Mouse (Mus musculus): Measurements from ENCODE around the gene Dnah10.
"Not testable (repeated sequence)": the region's sequence is repeated elsewhere in the genome, so short reads cannot be mapped to it uniquely, and the experiment has no call there.

Gene Dnah10

DNA sequence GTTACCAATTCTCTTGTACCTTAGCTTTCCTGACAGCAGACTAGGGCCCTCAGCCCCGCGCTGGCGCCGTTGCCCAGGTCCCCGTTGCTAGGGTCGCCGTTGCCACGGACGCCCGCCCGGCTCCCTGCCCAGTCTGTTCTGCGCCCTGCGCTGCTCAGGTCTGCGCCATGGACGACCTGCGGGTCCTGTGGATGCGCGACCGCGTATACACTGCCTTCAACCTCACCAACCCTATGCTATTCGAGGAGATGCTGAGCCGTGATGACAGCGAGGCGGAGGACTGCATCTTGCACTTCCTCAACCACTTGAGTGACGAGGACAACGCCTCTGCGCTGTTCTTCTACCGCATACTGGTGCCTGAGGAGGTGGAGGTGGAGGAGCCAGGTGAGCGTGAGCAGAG, at the start of gene Dnah10:
Dnah10 (plus strand) TSS at position 89 of the 400 bp plus-strand sequence.
- no peak for DNase-seq

DNA sequence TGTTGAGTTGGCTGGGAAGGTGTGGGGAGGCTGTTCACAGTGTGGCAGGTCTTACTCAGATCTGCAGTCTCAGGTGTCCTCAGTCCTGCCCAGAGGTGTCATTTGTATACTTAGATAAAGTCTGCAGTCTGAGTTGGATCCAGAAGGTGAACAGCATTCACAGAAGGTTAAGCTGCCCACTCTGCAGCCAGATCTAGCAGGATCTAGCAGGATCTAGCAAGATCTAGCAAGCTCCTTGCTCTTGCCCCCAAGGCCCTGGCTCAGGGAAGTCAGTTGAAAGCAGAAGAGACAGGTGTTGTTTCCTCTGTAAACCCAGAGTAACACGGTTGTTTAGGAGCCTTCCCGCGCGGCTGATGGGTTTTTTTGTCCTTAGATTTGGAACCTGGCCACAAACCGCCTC, 11.1 kb upstream of the Dnah10 start:
- DNase-seq = no peak

DNA sequence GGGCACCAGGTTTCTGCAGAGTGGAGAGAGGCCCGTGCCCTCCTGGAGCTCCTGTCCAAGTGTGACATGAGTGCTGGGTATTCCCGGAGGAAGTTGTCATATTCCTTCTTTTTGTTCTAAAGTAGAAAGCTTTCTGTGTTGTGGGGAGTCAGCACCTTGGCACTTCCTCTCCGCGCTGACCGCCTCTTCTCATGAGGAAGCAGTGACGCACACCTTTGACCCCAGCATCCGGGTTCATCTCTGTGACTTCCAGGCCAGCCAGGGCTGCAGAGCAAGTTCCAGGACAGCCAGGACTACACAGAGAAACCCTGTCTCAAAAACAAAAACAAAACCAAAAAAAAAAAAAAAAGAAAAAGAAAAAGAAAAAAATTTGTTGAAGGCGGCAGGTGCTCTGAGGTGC, 9.8 kb upstream of the Dnah10 start:
- DNase-seq = no peak

DNA sequence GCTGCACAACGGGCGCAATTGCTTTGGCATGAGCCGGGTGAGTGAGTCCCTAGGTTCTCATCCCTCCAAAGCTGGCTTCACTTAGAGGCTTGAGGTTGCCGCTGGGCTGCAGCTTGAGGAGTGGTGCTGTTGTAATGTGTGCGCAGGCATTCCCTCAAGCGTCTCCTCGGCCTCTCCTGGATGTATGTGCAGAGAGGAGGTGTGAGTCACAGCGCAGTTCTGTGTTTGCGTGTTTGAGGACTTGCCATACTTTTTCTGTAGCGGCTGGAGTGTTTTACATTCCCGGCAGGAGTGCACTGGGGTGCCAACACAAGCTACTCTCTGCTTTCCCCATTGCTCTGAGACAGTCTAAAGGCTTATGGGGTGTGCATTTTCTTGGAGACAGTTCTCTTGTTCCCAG, 6.9 kb upstream of the Dnah10 start:
- DNase-seq = no peak

DNA sequence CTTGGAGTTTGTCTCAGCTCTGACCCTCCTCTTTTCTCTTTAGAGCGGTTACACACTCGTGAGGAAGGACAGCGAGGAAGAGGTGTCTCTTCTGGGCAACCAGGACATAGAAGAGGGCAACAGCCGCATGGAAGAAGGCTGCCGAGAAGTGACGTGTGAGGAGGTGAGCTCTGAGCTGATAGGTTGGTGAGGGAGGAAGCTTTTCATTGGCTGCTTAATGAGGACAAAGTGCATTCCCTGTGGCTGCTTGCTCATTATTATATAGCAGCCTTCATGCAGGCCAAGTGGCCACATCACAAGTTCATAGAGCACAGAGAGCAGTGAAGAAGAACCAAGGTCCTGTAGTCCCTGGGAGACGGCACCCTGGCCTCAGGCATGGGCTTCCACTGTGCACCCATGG, 6.5 kb upstream of the Dnah10 start:
- no peak for DNase-seq

DNA sequence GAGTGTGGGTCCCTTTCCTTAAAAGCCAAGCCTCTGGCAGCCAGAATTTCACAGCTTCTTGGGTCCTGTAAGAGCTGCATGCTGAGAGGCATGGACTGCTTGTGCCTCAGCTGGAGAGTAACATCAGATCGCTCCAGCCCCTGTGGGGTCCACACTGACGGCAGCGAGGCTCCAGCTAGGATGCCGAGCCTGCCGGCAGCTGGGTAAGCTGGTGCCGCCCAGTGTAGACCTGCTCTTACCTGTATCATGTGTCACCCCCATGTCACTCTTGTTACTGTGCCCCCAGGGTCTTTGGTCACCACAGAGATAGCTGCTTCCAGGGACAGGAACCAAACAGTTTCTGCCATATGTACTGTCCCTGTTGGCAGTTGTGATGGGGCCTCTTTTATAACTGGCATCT, 1.8 kb upstream of the Dnah10 start:
- no peak for DNase-seq

DNA sequence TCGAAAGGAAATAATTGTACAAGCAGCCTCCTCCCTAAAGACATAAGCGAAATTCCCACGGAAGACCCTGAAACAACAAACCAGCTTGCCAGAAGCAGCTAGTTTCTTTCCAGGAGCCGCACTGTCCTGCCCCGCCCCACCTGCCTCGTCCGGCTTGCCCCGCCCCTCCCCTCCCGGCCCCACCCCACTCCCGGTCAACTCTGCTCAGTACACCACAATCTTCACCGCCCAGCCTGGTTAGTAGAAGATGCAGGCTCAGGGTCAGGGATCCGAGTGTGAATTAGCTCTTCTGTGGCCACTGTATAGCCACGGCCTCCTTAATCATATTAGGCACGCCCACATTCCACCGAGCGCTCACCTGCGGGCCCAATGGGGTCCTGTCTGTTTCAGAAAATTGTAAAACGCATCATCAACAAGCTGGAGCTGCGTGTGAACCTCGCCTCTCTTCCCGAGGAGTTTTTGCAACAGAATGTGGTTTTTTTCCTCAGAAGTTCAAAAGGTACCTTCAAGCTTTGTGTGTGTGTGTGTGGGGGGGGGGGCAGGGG, 4.8 kb downstream of the Dnah10 start:
- DNase-seq = no peak

DNA sequence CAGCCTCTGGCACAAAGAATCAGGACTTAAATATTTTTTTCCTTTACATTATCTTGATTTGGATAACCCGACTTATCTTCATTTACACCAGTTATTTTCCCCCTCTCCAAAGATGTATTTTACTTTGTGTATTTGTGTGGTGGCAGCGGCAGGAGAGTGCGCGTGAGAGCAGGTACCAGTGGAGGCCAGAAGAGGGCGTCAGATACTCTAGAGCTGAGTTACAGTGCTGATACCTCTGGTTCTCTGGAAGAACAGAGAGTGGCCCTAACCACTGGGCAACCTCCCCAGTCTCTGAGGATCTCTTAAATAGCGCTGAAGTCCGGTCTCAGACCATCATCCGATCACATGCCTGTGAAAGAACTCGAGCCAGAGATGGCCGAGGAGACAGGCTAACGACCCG, 9.1 kb downstream of the Dnah10 start:
- no peak for DNase-seq

DNA sequence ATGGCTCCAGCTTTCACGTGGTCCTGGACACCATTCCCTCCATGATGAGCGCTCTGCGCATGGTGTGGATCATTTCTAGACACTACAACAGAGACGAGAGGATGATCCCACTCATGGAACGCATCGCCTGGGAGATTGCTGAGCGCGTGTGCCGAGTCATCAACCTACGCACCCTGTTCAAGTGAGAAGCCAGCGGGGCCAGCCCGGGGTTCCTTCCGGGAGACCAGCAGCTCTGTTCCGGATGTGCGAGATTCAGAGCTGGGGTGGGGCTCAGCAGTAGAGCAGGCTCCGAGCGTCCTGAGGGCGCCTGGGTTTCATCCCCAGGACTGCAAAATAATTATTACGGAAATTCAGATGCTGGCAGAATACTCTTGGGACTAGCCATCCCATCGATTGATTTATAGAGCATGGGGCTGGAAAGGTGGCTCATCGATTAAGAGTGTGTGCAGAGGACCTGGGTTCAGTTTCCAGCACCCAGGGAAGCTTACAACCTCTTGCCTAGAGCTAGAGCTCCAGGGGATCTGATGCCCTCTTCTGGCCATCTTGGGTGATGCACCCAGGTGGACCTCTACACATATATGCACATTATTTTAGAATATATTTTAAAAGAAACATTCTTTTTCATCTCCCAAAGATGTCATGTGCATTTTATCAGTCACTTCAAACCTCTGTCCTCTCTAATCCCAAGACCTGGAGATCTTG, 17.2 kb downstream of the Dnah10 start:
- DNase-seq = no peak

DNA sequence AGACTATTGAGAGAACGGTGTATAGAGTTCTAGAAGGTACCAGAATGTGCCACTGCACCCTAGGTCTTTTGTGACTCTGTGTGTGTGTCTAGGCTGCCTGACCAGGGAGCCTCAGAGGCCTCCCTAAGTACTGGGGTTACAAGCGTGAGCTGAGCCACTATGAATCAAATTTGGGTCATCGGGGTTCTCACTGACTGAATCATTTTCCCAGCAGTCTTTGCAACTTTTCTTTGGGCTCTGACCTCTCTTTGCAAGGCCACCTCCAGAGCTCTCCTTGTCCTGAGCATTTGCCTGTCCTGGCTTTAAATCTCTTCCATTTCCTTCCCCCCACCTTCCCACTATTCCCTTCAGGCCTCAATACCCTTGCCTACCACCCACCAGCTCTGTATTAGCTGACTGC, 19.0 kb downstream of the Dnah10 start:
- DNase-seq = no peak

DNA sequence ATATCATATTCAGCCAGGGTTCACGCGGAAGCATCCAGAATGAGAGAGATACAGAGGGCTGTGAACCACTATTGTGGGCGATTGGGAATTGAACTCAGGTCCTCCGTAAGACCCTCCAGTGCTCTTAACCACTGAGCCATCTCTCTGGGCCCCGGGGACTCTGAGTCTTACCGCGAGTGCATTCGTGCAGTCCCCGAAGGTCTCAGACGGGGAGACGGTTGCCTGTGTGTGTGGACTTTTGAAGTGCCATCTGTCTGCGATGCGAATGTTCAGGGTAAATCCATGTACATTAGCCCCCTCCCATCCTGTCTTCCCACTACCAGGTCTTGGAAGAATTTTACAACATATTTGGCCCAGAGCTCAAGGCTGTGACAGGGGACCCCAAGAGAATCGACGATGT, 21.3 kb downstream of the Dnah10 start:
- no peak for DNase-seq

DNA sequence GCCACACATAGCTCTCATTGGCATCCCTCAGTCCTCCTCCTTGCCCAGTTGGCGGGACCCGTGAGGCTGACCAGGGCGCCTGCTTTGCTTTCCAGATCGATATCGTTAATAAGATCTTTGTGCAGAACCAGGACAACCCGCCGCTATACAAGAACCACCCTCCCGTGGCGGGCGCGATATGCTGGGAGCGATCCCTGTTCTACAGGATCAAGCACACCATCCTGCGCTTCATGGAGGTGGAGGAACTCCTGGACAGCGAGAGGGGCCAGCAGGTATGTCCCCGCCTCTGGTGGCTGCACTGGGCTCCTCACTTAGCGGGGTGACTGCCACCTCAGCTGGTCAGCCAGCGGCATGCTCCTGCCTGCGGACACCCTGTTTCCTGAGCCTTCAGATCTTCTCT, 23.4 kb downstream of the Dnah10 start:
- no peak for DNase-seq

DNA sequence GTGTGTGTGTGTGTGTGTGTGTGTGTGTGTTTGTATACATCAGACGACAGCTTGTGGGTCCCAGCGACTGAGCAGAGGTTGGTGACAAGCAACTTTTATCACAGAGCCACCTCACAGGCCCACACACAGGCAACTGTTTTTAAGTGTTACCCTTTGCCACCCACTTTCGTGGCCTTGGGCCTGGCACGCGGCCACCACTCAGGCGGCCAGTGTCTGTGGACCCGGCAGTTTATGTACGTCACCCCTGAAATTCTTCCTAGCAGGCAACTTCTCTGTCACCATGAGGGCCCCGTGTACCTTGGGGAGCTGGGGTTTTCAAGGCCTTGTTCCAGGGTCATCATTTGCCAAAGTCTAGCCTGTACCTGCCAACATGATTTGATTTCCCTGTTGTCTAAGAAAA, 26.8 kb downstream of the Dnah10 start:
- DNase-seq = no peak

DNA sequence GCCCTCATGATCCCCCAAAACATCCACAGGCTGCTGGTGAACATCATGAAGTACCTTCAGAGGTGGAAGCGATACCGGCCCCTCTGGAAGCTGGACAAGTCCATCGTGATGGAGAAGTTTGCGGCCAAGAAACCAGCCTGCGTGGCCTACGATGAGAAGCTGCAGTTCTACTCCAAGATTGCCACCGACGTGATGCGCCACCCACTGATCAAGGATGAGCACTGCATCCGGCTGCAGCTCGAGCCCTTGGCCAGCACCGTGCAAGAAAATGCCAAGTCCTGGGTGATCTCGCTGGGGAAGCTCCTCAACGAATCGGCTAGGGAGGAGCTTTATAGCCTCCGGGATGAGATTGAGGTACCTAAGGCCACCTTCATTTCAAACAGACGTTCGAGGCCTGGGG, 36.1 kb downstream of the Dnah10 start:
- no peak for DNase-seq

DNA sequence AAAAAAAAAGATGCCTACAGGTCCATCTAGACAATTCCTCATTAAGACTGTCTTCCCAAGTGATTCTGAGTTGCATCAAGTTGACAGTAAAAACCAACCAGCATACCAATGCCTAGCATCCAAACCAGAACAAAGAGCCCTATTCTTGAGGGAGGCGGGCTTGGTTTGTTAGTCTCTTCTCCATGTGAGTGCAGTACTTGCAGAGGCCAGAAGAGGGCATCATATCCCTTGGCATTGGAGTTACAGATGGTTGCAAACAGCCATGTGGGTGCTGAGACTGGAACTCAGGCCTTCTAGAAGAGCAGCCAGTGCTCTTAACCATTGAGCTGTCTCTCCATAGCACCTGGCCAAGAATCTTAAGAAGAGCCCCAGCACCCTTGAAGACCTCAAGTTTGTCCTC, 36.9 kb downstream of the Dnah10 start:
- no peak for DNase-seq

DNA sequence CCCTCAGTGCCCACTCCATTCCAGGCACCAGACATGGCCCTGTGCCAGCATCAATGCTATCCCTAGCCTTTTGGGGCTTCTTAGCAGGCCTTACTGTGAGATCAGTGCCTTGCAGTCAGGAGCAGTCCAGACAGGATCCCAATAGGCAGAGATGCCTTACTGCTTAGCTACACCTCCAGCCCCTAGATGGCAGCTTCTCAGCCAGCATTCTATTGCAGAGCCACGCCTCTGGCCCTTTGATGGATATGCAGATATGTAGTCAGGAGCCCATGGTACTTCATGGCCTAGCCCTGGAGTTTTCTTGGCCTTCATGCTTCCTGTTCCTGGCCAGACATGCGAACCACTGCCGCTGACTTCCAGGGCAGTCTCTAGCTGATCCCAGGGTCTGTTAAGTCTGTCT, 49.7 kb downstream of the Dnah10 start:
- no peak for DNase-seq

DNA sequence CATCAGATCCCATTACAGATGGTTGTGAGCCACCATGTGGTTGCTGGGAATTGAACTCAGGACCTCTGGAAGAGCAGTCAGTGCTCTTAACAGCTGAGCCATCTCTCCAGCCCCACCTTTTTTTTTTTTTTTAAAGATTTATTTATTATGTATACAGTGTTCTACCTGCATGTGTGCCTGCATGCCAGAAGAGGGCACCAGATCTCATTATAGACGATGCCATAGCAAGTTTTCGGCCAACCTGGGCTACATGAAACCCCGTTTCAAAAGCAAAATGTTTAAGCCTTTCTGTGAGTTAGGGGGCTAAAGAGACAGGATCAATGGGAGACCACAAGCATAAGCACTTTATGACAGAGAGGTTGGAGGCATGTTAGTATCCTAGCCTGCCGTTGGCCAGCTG, 51.4 kb downstream of the Dnah10 start:
- not testable (repeated sequence) for DNase-seq

DNA sequence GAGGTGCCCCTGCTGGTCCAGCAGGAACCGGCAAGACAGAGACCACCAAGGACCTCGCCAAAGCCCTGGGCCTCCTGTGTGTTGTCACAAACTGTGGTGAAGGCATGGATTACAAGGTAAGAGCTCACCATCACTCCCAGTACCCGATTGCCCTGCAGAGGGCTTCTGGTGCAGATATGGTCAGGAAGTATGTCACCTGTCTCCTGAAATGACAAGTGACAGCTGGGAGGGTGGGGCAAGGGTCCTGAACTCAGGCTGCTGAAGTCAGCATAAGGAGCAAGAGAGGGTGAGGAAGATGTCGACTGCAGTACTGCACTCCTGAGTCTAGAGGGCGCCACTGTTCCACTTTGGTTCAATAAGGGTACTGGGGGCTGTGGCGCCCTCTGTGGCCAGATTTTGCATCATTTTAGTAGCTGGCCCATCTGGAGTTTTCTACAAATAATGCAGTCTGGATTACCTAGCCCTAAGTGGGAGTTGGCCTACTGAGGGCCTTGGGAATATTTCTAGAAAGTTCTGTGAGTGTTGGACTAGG, 52.4 kb downstream of the Dnah10 start:
- peak; percentile 11 to 13 for DNase-seq

DNA sequence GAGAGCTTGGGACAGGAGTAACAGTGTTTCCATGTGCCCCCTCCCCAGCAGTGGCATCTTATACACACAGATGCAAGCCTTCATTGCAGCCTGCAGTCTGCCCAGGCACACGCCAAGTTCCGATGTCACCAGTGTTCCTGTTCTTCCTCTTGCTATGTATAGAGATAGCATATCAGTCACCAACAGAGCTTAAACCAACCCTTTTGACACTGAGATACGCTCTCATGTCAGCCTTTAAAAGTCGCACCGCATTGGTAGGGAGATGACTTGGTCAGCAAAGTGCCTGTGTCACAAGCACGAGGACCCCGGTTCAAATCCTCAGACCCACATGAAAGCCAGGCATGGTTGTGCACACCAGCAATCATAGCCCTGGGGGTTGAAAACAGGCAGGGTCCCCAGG, 55.0 kb downstream of the Dnah10 start:
- no peak for DNase-seq

DNA sequence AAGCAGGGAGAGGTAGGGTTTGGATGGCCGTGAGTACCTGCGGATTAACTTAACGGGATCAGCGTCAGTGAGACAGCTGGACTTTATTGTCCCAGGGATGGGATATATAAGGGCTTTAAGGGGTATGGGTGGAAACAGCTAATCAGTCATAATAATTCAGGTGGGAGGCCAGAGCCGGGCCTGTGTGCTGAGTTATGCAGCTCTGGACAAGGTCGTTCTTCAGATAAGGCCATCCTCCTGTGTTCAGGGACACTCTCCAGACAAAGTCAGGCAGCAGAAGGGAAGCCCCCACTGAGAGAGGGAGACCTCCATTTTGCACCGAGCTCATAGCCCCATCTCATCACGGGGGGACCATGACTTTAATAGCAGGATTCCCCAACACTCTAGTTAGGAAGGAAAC, 56.8 kb downstream of the Dnah10 start:
- no peak for DNase-seq

DNA sequence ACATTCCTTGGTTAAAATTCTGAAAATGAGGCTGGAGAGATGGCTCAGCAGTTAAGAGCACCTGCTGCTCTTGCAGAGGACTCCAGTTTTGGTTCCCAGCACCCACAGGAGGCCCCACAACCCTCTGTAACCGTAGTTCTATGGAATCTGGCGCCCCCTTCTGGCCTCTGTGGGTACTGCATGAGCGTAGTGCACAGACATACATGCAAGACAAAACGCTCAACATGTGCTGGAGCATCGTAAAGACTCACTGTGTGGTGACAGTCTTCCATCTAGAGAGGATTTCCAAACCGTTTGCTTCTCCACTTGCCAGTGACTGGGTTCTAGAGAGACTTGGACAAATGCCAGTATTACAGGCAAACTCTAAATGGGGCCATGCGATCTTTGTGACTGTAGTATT, 60.8 kb downstream of the Dnah10 start:
- DNase-seq = no peak

DNA sequence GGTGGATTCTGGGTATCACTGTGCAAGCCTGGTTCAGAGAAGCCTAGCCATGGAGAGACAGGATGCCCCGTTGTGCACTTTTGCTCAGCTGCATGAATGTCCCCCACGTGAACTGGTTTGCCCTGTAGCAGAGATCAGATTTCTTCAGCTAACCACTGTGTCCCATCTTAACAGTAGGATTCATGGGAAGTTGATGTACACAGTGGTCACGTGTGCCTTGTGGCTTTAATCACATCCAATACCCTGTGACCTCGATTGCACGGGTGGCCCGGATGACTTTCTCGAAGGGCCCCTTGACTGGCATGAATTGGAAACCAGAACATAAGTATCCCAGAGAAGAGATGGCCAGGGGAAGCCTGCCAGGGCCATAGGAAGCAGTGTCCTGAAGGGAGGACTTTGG, 67.2 kb downstream of the Dnah10 start:
- DNase-seq = no peak

DNA sequence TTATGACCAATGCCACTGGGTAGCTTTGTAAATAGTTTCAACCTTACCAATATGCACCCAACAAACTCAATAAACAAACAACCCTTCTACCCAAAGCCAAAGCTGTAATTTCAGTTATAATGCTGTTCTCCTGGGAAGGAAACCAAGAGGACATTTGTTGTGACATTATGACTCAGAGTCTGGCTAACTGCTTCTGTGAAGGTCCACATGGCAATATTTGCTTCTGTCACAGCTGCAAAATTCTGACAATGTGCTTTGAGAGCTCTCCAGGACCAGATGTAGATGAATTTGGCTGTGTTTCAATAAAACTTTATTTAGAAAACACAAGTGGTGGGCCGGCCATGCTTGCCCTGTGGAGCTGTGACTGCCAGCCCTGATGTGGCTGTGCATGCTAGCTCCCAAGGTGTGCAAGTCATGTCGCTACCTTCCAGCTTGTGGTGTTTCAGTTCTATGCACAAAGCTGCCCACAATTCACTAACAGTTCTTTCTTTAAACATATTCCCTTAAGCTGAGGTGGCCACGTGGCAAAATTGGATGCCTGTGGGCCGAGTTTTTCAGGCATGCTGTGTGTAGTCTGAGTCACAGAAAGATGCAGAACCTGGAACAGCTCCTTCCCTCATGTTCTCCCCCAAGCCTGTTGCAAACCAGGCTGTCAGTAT, 85.0 kb downstream of the Dnah10 start:
- no peak for DNase-seq

DNA sequence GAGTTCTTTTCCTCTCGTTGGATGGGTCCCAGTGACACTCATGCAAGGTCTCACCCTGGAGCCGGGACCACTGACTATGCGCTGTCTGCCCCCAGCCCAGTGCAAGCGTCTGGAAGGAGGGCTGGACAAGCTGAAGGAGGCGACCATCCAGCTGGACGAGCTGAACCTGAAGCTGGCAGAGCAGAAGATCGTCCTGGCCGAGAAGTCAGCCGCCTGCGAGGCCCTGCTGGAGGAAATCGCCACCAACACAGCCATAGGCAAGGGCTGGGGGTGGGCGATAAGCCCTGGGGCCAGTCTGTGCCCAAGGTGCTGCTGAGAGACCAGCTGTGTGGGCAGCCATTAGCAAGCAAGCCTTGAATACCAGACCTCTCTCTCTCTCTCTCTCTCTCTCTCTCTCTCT, 87.6 kb downstream of the Dnah10 start:
- DNase-seq = no peak

Data from thymus, adult 18-20 months (tissue).